Mouse (Mus musculus) embryonic fibroblast, embryonic 13.5 days (primary cell): ENCODE measurements around the gene Kirrel. TPM values are rescaled to one million over a fixed set of nuclear protein-coding genes. Genes with fewer than 3 reads are reported as not detected.

Experiments
- H3K27ac ChIP-seq: 2 replicates; pipeline ENCODE4 v1.5.1; 2012; ENCODE audit warnings: low read length, control low read depth, inconsistent platforms; ENCODE audit not compliant: insufficient read depth
- H3K4me1 ChIP-seq: 2 replicates; pipeline ENCODE4 v1.6.1; 2011; ENCODE audit warnings: low read length; ENCODE audit not compliant: control insufficient read depth, insufficient read depth
- H3K4me3 ChIP-seq: 2 replicates; pipeline ENCODE4 v1.5.1; 2011; ENCODE audit warnings: mild to moderate bottlenecking, control low read depth, low read length; ENCODE audit not compliant: insufficient read depth
- CTCF ChIP-seq: IDR thresholded peaks from 2 replicates; pipeline ENCODE4 v1.5.1; 2011; ENCODE audit warnings: mild to moderate bottlenecking, control low read depth, low read length, moderate library complexity, borderline replicate concordance; ENCODE audit not compliant: insufficient read depth
- POLR2A ChIP-seq: IDR thresholded peaks from 2 replicates; pipeline ENCODE4 v1.6.1; 2011; ENCODE audit warnings: low read depth, mild to moderate bottlenecking, control low read depth, low read length, moderate library complexity
- polyA plus RNA-seq: library from polyadenylated mRNA; stranded (reverse); fragments of >200 nt; gene quantifications from 2 replicates; pipeline ENCODE4 v1.2.4, GENCODE M21; 2011; ENCODE audit warnings: low read depth; ENCODE audit not compliant: missing spikeins, insufficient read length

Kirrel gene
- polyA plus RNA-seq, 1 experiment, result 101 TPM

GRCm38 (mm10) chr3:87089694-87090565 lies 84.6 kb downstream of the Kirrel start:
- H3K27ac ChIP-seq, result no peak overlapping the region
- H3K4me3 ChIP-seq, result no peak overlapping the region
- TF ChIP-seq POLR2A (no peak), CTCF (0 out of 2 replicates have a peak, but pooled peaks have one; percentile 21)
- peaks cover 4% of the 10 kb centered on the region; the same call in 1 of the 2 replicates for H3K4me1 ChIP-seq

GRCm38 (mm10) chr3:87087146-87087545 lies 87.4 kb downstream of the Kirrel start:
- H3K27ac ChIP-seq, result no peak overlapping the region
- no peak for TF ChIP-seq CTCF
- TF ChIP-seq POLR2A, result no peak
- no peak overlapping the region for H3K4me3 ChIP-seq
- H3K4me1 ChIP-seq, result peaks cover 4% of the 10 kb centered on the region; the same call in 1 of the 2 replicates

- H3K4me1 ChIP-seq, result no peaks in the 10 kb centered on the region
- H3K27ac ChIP-seq, result no peak overlapping the region
- TF ChIP-seq CTCF (peak; percentile 74), POLR2A (no peak)
- H3K4me3 ChIP-seq, result no peak overlapping the region
Measured at GRCm38 (mm10) chr3:87082235-87082634, 92.3 kb downstream of the Kirrel start.

- Histone ChIP-seq H3K4me3 (no peak overlapping the region), H3K27ac (no peak overlapping the region), H3K4me1 (no peaks in the 10 kb centered on the region)
- TF ChIP-seq POLR2A (no peak), CTCF (no peak)
Measured at GRCm38 (mm10) chr3:87079751-87080150, 94.8 kb downstream of the Kirrel start.

DNA sequence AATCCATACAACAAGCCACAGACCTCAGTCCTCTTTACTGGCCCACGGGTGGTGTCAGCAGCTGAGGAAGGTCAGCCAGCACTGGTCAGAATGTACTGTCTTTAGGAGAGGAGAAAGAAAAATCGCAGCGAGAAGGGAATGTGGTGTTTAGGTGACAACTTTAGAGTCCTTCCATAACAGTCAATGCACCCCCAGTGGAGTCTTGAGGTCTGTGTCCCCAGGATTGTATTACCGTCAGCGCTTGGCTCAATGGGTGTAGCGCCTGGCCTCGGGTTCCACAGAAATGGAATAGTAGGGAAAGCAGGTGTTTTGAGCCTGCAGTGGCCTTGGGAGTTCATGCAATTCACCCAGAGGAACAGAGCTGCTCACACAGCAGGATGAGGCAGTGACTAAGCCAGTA lies 95.2 kb downstream of the Kirrel start:
- no peaks in the 10 kb centered on the region for H3K4me1 ChIP-seq
- H3K27ac ChIP-seq, result no peak overlapping the region
- H3K4me3 ChIP-seq, result no peak overlapping the region
- no peak for TF ChIP-seq POLR2A

DNA sequence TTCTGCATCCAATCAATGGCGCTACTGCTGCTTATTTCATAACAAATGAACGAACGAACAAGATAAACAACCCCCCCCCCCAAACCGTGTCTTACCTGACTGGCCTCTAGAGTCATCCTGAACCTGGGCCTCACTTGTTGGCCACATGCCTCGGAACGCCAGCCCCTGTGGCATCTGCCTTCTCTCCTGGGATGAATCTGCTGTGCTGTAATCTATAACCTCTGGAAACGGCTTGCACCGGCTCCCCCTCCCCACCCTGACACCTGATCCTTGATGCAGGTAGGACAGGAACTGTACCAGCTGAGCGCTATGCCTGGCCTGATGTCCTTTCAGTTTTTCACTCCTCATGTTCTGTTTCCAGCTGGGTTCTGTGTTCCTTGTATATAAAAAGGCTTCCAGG lies 96.9 kb downstream of the Kirrel start:
- Histone ChIP-seq H3K4me3 (no peak overlapping the region), H3K4me1 (peaks cover 8% of the 10 kb centered on the region), H3K27ac (no peak overlapping the region)
- no peak for TF ChIP-seq CTCF
- TF ChIP-seq POLR2A, result no peak

DNA sequence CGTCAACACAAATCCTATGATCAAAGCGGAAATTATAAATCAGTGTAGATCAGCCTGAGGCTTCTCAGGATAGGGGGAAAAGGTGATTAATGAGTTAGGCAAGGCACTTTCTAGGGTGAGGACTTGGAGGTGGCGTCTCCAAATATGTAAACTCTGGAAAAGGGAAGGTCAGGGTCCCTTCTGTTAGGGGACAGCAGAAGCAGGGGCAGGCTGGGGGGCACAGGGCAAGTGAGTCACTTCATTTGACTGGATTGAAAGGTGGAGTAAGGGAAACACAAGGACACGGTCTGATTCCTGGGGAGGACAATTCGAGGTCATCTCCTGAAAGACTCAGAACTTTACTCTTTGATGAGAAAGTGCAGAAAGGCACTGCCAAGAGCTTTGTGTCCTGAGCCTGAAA lies 97.6 kb downstream of the Kirrel start:
- peaks cover 14% of the 10 kb centered on the region for H3K4me1 ChIP-seq
- no peak overlapping the region for H3K27ac ChIP-seq
- H3K4me3 ChIP-seq, result no peak overlapping the region
- TF ChIP-seq POLR2A (no peak), CTCF (no peak)

GRCm38 (mm10) chr3:87076161-87076560 lies 98.4 kb downstream of the Kirrel start:
- H3K4me3 ChIP-seq, result no peak overlapping the region
- no peak for TF ChIP-seq POLR2A
- TF ChIP-seq CTCF, result no peak
- peaks cover 14% of the 10 kb centered on the region for H3K4me1 ChIP-seq
- no peak overlapping the region for H3K27ac ChIP-seq

GRCm38 (mm10) chr3:87072612-87073515 lies 101.7 kb downstream of the Kirrel start:
- H3K4me3 ChIP-seq, result no peak overlapping the region
- H3K27ac ChIP-seq, result peak overlapping the region; percentile 74
- TF ChIP-seq POLR2A (no peak), CTCF (no peak)
- peaks cover 14% of the 10 kb centered on the region for H3K4me1 ChIP-seq
